Mouse (Mus musculus): ENCODE measurements around the gene Men1.

Gene Men1

DNA sequence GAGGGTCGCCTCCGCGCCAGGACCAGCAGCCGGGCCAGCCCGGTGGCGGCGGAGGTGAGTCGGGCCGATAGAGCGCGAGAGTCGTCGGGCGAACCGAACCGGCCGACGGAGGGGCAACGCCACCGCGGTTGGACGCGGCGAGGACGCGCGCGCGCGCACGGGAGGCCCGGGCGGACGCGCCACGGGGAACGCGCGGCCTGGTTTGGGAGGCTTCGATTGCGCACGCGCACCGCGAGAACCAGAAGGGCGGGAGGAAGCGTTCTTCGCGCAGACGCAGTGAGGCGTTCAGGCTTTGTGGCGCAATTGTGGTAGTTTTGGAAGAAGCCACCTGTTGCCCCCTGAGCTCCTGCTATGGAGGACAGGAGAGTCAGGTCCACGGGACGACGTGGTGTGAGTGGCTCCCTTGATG, 29.5 kb downstream of the Men1 start:
- DNase-seq (ENCODE audit: low spot score) = peak; percentile 93

DNA sequence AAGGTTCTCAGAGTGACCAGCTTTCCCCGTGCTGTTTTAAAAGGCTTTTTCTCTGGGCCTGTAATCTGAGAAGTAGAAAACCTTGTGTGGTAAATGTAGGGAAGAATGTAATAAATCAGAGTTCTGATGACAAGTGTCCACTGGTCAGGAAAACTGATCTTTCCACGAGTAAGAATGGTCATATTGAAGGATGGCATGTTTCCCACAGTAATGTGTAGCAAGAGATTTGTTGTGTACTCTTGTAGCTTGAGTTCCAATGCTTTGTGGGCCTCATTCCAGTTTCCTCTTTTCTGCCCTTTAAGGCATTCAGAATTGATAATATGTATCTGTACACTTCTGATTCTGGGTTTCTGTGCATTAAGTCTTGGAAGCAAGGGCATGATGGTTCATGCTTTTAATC, 30.1 kb downstream of the Men1 start:
- no peak for DNase-seq (ENCODE audit: low spot score)

DNA sequence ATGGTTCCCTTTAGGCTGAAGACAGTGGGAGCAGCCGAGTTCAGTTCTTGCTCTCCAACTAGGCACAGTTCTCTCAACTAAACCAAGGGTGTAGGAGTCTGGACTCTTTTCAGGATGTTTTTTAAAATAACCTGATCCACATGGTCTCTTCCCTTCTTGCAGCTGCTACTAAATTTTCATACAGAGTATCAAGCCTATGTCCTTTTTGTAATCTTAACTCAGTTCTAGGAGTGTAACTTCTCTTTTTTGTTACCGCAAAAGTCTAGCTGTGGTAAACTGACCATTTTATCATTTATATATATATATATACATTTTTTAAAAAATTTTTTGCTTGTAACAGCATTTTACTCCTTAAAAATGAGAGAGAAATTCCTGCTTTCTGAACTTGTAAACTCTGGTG, 35.4 kb downstream of the Men1 start:
- no peak for DNase-seq (ENCODE audit: low spot score)

DNA sequence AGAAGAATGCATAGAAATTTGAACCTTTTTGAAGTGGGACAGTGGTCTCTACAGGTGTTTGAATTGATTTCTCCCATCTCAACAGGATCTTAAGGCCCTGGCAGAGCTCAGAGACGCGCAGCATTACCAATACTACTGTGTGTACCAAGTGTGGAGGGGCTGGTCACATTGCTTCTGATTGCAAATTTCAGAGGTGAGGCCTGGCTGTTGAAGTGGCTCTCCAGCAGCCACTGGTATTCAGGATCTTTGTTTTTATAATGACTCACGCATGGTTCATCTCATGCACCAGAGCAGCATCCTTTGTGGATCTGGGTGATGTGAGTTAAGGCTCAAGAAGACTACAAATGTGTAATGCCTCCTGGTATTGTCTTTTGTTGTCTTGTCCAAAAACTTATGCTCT, 37.7 kb downstream of the Men1 start:
- DNase-seq (ENCODE audit: low spot score) = no peak

DNA sequence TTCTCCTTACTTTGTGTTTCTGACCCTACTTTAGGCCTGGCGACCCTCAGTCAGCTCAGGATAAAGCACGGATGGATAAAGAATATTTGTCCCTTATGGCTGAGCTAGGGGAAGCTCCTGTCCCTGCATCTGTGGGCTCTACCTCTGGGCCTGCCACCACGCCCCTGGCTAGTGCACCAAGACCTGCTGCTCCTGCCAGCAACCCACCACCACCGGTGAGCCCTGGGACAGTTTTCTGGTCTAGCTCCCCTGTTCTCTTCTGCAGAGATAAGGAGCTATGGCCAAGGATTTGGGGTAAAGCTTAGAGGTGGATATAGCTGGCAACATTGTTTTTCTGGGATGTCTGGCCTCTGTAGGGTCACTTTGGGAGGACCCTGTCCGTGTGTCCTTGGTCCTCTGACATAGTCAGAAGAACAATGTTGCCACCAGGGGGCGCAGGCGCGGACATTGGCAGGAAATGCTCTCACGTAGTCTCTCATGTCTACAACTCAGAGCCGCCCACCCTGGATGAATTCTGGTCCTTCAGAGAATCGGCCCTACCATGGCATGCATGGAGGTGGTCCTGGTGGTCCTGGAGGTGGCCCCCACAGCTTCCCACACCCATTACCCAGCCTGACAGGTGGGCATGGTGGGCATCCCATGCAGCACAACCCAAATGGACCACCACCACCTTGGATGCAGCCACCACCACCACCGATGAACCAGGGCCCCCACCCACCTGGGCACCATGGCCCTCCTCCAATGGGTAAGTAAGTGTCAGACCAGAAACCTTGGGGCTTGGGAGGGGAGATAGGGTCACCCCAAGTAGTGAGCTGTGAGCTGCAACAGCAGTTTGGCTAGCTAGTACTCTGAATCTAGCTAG, 39.0 kb downstream of the Men1 start:
- DNase-seq (ENCODE audit: low spot score) = peak; percentile 86

DNA sequence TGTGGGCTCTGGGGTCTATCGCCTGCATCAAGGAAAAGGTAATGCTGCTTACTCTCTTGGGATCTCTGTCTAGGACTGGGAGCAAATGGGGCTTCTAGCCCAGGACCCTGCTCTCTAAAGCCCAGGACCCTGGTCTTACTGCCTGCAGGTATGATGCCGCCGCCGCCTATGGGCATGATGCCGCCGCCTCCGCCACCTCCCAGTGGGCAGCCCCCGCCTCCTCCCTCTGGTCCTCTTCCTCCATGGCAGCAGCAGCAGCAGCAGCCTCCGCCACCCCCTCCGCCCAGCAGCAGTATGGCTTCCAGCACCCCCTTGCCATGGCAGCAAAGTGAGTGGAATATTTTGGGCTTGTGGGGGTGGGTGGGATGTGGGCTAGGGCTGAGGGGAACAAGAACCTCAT, 39.8 kb downstream of the Men1 start:
- DNase-seq (ENCODE audit: low spot score) = no peak

DNA sequence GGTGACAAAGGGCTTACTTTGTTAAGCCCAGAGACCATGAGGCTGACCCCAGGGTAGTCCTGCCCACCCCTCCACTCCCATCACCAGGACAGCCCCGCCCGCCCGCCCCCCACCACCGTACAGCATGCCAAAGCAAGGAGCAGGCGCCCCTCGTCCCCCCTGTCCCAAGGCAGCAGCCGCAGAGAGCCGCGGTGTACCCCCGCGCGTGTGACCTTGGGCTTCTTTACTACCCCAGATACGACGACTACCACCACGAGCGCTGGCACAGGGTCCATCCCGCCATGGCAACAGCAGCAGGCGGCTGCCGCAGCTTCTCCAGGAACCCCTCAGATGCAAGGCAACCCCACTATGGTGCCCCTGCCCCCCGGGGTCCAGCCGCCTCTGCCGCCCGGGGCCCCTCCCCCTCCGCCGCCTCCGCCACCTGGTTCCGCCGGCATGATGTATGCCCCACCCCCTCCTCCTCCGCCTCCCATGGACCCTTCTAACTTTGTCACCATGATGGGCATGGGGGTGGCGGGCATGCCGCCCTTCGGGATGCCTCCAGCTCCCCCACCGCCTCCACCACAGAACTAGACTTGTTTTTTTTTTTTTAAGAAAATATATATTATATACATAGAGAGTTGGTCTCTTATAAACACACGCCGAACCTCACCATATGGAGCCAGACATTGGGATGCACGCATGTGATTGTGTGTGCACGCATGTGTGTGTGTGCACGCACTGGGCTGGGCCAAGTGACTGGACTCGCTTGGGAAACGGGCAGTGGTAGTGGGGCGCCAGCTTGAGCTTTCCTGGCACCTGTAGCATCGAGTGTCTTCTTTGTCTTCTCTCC, 40.9 kb downstream of the Men1 start:
- DNase-seq (ENCODE audit: low spot score) = no peak

DNA sequence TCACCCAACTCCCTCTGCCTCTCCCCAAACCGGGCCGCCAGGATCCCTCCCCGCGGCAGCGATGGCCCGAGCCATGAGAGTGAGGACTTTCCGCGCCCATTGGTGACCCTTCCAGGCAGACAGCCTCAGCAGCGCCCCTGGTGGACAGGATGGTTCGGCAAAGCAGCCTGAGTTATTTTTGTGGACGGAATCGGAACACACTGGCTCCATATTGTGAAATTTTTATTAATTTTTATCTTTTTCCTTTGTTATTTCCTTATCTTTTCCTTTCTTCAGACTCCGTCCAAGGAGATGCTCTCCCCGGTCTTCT, 41.4 kb downstream of the Men1 start:
- peak; percentile 64 for DNase-seq (ENCODE audit: low spot score)

DNA sequence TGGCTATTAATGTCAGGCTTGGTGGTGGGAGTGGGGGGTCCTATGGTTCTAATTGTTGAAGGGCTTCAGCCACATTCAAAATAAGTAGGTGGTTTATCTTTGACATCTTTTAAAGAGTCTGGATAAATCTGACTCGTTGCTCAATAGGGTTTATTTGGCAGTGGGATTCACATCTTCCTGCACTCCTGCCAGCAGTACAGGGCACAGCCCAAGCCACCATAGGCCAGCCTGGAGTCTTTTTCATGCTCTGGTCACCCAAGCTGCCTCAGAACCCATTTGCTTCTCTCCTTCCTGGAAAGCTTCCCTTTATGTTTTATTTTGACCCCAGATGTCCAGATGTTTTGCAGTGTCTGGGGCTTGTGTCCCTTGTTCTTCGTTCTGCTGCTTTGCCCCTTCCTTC, 41.9 kb downstream of the Men1 start:
- DNase-seq (ENCODE audit: low spot score) = no peak

DNA sequence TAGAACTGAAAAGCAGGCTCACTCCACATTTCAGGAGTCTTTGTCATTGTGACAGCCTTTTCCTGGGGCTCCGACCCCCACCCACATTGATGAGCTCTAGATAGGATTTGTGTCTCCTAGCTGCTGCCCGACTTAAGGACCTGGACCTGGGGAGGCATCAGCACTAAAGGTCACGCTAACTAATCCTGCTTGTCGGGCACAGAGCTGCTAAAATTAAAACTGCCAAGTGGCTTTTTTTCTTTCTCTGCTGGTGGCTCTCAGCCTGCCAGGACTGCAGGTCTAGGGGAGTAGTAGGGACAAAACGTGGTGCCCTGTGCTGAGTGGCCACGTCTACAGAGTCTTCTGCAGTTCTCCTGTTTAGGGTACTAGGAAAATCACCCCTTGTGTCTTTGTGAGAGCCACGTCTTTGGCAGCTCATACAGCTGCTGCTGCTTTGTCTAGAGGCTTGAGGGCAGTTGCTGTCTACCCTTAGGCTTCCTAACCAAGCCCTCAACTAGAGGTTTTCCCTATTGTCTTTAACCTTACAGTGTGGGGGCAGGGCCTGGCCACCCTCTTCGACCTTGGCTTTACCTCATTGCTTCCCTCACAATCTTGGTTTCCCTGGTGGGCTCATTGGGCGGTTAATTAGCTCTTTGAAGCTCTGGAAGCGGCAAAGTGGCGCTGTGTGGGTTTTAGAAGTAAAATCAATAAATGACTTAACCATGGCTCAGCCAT, 42.7 kb downstream of the Men1 start:
- no peak for DNase-seq (ENCODE audit: low spot score)

DNA sequence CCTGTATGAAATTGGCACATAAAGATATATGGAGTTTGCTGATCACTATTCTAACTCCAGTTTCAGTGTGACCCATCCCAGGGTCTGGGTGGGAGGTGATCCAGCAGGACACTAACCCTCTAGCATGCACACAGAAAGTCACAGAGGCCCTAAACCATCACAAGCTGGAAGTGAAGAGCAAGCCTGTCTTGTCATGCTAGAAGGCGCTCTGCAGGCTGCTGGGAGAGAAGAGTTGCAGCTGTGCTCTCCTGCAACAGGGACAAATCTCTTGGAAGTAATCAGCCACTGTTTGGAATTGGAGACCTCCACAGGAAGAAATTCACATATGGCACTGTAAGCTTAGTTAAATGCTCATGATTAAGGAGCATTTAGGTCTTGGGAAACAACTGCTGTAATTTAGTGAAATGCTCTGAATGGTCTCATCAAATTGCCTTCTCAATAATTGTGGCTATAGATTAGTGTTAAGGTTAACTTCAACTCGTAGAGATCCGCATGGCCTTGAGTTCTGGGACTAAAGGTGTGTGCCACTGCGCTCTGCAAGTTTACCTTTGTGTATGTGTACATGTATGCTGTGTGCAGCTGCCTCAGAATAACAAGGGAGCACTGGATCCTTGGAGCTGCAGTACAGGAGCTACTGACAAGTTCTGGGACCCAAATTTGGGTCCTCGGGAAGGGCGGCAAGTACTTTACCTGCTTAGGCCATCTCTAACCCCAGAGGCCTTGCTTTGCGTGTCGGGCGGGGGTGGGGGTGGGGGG, 45.8 kb downstream of the Men1 start:
- DNase-seq (ENCODE audit: low spot score) = no peak

DNA sequence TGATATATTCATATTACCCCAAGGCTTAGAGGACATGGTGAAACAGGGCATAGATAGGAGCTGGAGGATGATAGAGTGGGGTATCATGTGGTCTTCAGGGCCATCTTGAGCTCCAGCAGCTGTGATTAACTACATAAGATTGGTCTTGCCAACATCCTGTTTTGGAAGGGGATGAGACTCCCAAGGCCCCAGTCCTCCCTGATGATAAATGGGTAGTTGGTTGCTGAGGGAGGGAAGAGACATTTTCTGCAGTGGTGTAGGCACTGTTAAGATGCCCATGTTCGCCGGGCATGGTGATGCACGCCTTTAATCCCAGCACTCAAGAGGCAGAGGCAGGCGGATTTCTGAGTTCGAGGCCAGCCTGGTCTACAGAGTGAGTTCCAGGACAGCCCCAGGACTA, 46.5 kb downstream of the Men1 start:
- DNase-seq (ENCODE audit: low spot score) = no peak

DNA sequence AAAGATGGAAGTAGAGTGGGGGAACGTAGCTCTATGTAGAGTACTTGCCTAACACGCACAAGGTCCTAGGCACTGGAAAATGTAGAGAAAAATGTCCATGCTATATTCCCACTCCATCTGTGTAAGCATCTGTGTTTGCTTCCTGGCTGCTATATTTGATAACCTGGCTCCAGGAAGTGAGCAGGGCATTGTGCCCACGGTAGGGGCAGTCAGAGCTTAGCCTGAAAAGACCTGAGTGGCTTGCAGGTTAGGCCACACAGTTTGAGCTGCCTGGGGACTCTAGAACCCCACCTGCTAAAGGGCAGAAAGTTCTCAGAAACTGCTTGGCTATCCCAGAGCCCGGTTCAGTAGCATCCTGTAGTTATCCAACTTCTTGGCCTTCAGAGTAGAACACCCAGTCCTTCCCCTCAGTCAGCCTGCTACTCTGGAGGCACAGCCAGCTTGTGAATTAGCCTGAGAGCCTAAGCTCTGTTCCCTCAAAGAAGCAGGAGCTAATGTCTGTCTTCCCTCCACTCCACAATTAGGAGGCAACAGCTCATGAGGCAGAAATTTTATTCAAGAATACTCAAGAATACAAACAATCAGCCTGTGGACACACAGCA, 47.6 kb downstream of the Men1 start:
- no peak for DNase-seq (ENCODE audit: low spot score)

DNA sequence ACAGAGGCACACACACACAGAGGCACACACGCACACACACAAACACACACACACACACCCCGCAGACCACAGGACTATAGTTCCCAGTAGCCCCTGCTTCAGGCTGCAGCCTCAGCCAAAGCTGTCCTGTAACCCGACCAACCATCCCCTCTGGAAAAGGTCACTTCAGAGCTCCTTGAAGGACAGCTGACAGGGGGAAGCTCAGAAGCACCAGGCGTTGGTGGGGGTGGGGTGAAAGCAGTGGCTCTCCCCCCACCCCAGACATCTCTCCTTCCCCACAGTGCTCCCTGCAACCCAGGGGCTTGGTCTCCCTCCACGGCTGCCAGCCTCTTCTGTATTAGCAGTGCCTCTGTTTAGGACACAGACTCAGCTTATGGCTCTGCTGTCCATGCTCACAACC, 48.7 kb downstream of the Men1 start:
- no peak for DNase-seq (ENCODE audit: low spot score)

DNA sequence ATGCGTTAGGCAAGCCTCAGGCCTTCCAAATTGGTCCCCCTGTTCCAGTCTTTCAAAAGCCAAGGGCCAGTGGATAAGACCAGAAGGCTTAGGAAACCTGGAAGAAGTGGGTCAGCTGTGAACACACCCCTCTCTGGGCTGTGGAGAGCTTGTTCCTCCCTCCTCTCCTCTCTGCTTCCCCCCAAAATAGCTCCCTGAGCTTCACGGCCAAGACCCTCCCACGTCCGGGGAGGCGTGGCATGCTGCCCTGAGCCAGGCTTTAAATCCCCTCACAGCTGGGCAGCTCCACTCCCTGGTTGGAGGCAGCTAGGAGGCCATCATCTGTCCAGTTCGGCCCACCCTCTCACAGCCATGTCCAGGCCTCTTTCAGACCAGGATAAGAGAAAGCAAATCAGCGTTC, 49.3 kb downstream of the Men1 start, which contains the start of gene Pygm:
TSS of gene Pygm (plus strand) at position 272 of the 400 bp plus-strand sequence.
- peak; percentile 67 for DNase-seq (ENCODE audit: low spot score)

DNA sequence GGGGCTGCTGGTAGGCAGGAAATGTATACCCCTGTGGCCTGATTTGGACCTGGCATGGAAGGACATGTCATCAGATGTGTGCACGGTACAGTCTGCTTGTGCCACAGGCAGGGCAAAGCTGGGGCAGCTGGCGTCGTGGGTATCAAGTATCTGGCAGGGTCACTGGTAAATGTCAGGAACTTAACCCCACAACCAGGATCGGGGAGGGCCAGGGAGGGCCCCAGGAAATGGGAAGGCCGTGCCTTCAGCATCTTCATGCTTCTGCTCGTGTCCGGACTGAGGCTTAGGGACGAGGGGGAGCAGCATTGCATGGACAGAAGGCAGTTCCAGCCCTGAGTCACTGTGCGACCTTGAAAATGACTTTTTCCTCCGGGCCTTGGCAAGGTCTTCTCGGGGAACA, 50.2 kb downstream of the Men1 start:
- no peak for DNase-seq (ENCODE audit: low spot score)

DNA sequence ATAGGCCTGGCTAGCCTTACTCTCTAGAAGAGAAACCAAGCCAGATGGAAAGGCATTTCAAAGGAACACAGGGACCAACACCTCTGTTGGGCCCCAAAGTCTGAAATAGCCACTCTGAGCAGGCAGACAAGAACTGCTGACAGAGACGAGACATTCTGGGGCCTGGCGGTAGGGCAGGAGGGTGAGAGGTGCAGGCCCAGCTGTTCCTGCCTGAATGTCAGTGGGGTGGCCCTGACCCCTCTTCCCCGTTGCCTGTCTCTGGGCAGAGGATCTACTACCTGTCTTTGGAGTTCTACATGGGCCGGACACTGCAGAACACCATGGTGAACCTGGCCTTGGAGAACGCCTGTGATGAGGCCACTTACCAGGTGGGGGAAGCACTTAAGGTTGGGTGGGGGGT, 50.6 kb downstream of the Men1 start:
- no peak for DNase-seq (ENCODE audit: low spot score)

DNA sequence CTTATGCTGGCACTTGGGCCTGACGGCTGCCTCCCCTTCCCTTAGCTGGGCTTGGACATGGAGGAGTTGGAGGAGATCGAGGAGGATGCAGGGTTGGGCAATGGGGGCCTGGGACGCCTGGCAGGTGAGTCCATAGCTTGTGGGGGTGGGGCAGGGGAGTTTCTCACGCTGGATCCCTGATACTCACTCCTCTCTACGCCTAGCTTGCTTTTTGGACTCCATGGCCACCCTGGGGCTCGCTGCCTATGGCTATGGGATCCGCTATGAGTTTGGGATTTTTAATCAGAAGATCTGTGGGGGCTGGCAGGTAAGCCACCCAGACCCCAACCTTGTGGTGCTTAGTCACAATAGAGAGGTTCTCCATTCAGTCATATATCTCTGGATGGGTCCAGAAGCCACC, 51.0 kb downstream of the Men1 start:
- no peak for DNase-seq (ENCODE audit: low spot score)

DNA sequence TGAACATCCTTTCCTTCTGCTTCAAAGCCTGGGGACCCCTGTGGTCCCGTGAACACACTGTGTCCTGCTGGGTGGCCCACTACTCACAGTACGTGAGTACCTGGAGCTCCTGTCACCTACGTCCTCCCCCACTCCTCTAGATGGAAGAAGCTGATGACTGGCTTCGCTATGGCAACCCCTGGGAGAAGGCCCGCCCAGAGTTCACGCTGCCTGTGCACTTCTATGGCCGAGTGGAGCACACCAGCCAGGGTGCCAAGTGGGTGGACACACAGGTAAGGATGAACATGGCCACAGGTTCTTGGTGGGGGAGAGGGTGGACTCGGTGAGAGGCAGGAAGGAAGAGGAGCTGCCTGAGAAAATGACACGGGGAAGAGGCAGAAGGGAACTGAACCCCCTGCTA, 51.5 kb downstream of the Men1 start:
- no peak for DNase-seq (ENCODE audit: low spot score)

DNA sequence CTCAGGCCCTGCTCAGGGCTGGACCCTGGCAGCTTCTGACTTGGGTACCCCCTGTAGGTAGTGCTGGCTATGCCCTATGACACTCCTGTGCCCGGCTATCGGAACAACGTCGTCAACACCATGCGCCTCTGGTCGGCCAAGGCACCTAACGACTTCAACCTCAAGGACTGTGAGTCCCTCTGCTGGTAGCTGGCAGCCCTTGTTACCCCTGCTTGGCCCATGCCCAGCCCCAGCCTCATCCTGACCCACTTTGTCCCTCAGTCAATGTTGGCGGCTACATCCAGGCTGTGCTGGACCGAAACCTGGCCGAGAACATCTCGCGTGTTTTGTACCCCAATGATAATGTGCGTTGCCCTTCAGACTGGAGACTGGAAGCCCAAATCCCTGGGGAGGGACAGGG, 53.2 kb downstream of the Men1 start:
- no peak for DNase-seq (ENCODE audit: low spot score)

DNA sequence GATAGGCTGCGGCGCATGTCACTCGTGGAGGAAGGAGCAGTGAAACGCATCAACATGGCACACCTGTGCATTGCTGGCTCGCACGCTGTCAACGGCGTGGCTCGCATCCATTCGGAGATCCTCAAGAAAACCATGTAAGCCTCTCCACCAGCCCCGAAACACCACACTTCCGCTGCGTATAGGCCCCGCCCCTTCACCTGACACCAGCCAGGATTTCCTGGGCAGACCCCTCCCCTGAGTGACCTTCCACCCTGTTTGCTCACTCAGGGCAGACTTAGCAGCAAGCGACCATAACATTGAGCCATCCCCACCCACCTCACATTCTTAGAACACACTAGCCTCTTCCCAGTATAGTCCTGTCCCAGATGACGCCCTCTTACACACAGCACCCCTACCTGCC, 55.0 kb downstream of the Men1 start:
- peak; percentile 71 for DNase-seq (ENCODE audit: low spot score)

DNA sequence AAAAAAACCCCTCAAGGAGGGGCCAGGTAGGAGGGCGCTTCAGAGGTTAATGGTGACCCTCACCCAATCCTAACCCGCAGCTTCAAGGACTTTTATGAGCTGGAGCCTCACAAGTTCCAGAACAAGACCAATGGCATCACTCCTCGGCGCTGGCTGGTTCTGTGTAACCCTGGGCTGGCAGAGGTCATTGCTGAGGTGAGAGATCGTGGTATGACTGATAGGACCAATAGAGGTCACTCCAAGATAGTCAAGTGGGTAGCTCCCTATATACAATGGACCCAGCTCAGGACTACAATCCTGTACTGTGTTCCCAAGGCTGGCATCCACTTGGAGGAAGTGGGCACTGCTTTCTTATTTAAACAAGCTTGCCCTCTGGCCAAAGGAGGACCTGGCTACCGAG, 55.5 kb downstream of the Men1 start:
- DNase-seq (ENCODE audit: low spot score) = no peak
